ENCODE assay signal across 15 mouse cellular contexts in the genomic region with DNA sequence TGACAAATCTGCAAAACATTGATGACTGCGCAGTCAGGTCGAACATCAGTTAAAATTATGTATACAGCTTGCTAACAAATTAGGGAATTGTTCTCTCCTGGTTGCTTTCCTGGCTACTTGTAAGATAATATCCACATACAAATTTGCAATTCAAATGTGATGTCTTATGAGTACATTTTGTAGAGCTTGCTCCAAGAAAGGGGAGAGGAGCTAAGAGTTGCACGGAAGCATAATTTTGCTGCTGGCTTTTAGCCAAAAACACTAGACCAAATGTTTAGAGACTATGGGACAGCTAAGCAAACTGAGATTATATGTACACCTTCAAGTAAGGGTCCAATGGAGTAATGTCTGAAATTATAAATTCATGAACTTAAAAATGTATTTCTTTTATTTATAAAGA.
"Had no signal": no experiment of that assay in that cellular context is flagged by ENCODE, and none has a peak within 500 bp of the region (broad histone marks: within the 10 kb centered on the region; RNA-seq: fewer than 3 reads in every experiment).

No protein-coding gene starts in this region.

- H3K27ac ChIP-seq: kidney, embryonic 15.5 days; left cerebral cortex, adult 2 months; limb, embryonic 15.5 days; liver, embryonic 12.5 days; midbrain, embryonic 12.5 days had no signal

- ATAC-seq: liver, embryonic 12.5 days had no signal

- H3K9ac ChIP-seq: kidney, embryonic 15.5 days; limb, embryonic 15.5 days; liver, embryonic 12.5 days; midbrain, embryonic 12.5 days had no signal

- H3K4me2 ChIP-seq: kidney, embryonic 15.5 days; limb, embryonic 15.5 days; liver, embryonic 12.5 days; midbrain, embryonic 12.5 days had no signal

- H3K9me3 ChIP-seq: limb, embryonic 15.5 days; midbrain, embryonic 12.5 days had no signal

- H3K4me1 ChIP-seq: kidney, embryonic 15.5 days; liver, embryonic 12.5 days; midbrain, embryonic 12.5 days had no signal

- H3K36me3 ChIP-seq: kidney, embryonic 15.5 days; limb, embryonic 15.5 days; liver, embryonic 12.5 days; midbrain, embryonic 12.5 days had no signal

- H3K27me3 ChIP-seq: kidney, embryonic 15.5 days; limb, embryonic 15.5 days; liver, embryonic 12.5 days; midbrain, embryonic 12.5 days had no signal

- DNase-seq: kidney, adult 2 months; kidney, postnatal 14 days; lung, postnatal 10 days; lung, postnatal 4 days; retina, postnatal 1 day; right cerebral cortex, postnatal 4 days; spleen, adult 18-20 months; thymus, adult 18-20 months; thymus, postnatal 14 days had no signal

- H3K4me3 ChIP-seq: kidney, embryonic 15.5 days; left cerebral cortex, adult 2 months; limb, embryonic 15.5 days; liver, embryonic 12.5 days; midbrain, embryonic 12.5 days; myocyte had no signal
